Mouse (Mus musculus) right cerebral cortex, postnatal 25 days (tissue): ENCODE data around the gene Lsg1.

ENCODE experiments used
- DNase-seq: peaks from one replicate; pipeline ENCODE4 v3.0.0; 2022

The Lsg1 gene

DNA sequence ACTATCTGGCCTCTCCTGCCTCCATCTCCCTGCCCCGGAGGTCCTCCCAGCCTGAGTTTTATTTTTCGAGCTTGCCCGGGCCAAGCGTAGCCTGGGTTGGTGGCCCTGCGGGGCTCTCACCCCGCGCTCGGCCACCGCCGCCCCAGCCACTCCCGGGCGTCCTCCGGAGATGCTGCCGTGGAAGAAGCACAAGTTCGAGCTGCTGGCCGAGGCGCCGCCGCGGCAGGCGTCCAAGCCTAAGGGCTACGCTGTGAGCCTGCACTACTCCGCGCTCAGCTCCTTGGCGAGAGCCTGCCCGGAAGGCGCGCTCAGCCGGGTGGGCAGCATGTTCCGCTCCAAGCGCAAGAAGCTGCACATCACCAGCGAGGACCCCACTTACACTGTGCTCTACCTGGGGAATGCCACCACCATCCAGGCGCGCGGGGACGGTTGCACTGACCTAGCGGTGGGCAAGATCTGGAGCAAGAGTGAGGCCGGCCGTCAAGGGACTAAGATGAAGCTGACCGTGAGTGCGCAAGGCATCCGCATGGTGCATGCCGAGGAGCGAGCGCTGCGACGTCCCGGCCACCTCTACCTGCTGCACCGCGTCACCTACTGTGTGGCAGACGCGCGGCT, 13.1 kb upstream of the Lsg1 start:
- DNase-seq = peak; percentile 67

DNA sequence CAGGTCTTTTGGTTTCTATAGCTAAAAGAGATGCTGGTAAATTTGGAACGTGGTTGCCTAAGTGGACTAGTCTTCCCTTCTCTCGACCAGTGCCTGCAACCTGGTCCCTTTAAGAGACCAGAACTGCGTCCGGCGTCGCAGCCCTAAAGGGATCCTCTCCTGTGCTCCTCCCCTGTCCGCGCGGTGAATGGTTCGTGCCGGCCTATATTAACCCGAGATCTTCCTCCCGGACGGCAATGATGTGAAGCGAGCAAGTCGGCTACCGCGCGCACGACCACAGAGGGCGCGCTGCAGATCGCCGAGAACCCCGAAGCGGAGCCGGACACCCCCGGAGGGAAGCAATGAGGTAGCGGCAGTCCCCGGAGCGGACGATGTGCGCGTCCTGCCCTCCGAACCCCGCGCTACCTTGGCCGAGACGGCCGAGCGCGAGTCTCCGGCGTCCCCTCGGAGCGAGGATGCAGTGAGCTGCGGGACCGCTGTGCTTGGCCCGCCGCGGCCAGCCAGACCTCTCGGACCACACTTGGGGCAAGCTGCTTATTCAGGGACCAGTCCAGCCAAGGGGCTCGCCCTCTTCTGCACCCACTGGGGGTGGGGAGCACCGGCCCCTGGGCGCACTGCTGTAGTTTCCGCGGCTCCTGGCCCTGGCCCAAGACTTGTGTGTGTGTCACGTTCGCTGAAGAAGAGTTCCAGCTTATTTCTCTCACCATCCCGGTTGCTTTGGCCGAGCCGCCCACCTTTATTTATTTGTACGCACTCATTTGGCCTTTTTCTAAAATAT, 12.3 kb upstream of the Lsg1 start, which contains the start of gene Fam43a:
Gene Fam43a (plus strand): TSS at position 233 of the 778 bp plus-strand sequence.
- peak; percentile 84 for DNase-seq

DNA sequence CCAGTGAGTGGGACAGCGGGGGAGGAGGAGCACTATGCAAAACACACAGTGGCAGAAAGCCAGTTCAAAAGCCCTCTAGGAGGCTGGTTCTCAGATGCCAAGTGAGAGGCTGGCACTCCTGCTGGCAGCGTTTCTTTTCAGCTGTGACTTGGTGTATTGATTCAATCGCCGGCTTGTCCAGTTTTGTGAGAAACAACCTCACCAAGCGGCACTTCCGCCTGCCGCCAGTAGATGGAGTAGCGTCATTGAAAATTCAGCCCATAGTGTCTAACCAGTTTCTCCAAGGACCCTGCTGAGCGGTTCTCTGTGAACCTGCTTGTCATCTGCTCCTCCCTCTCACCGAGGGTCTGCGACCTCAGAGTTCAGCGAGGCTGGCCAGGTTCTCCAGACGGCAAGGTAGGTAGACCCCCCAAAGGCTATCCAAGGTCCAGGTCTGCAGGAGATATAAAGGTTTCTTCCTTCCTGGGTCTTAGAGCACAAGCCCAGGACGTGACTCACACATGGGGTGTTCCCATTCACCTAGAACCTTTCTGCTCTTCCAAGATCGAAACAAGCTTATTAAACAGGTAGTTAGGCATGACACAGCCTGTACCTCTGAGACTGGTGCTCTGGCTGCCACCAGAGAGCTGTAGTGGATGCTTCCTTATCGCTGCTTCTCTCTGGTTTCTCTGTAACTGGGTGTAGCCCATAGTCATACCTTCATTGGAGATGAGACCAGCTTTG, 9.7 kb upstream of the Lsg1 start:
- peak; percentile 89 for DNase-seq

DNA sequence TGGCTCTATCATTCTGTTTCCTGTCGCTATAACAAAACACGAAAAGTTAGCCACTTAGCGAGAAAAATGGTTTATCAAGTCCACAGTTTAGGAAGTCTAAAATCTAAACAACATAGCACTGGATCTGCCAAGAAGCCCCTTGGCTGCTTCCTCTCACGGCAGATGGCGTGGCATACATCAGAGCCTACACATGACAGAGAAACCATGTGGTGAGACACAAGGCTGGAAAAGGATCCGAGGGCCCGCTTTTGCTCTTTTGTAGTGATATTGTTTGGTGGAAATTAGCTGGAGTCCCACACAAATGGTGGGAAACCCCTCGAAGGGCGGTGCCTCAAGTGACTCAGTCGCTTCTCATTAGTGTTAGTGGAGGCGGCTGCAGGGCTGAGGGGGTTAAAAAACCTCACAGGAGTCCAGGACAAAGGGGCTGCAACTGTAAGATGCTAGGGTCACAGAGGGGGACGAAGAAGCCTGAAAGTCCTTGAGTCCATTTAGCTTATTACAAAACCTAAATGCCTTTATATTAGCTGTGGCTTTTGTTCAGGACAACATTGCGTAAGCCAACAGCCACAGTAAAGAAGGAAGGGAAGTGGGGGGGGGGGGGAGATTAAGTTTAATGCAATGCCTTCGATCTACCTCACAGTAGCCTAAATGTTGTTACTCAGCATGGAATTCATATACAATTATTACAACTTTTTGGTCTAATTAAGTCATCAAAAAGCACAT, 8.6 kb upstream of the Lsg1 start:
- peak; percentile 28 for DNase-seq

DNA sequence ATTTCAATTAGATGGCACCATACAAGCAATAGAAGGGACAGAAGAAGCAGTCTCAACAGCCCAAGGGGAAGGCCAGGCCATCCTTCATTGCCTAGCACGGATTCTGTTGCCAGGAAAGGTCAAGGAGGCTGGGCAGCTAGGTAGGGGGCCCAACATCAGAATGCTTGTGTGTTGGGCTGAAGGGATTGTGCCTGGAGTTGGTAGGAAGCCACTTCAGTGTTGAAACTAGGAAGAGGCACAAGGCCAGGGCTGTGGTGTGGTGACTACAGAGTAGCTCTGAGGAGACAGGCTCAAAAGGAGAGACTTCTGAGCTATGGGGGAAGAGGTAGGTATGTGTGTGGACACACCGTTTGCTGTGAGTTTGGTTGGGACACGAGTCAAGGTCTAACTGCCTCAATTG, 8.0 kb upstream of the Lsg1 start:
- no peak for DNase-seq

DNA sequence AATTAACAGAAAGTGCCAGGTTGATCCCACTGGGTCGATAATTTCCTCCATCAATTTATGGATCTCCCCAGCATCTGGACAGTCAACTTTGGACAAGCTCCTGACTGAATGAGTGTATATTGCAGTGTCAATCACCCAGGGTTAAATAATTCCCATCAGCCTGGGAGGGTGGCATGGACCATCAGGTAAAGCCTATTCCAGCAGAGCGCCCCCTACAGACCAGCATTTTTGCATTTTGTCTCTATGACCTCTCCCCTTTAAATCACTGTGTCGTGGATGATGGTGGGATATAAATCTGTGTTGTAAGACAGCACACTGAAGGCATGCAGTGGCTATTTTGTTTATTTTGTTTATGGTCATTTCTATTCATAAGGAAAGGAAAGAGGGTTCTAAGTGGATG, 4.6 kb upstream of the Lsg1 start:
- DNase-seq = no peak

DNA sequence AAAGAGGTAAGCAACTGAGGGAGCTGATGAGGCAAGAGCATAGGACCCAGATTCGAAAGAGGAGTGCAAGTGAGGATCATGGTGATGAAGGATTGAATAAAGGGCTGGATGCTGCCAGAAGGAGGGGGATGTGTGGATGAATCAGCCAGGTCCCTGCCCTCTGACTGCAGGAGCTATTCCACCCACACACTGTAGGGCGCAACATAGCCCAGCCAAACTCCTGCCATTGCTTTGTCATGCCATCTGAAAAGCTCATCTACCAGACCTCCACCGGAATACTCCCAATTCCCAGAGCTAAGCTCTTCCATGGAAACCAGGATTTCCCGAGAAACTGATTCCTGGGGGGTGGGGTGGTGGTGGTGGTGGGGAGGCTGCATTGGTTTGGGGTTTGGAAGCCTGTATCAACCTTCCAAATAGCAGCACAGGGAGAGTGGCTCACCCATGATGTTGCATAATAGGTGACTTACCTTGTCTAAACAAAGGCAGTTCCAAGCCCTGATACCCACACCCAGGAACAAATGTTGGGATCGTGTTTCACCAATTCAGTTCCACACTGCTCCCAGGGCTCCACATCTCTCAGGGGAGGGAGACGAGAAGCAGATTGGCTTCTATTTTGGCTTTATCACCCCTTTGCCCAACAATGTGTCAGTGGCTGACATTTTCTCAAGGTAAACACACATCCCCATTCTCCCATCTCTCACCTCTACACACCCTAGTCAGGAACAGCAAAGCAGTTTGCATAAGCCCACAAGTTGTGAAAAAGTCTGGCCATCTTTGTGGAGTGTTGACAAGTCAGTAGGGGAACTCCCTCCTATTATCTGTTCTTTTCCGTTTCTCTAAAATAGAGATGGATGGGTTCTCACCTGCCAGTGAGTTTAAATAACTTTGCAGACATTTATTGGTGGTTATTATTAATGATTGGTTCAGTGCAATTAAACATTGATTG, 3.1 kb upstream of the Lsg1 start:
- DNase-seq = no peak

DNA sequence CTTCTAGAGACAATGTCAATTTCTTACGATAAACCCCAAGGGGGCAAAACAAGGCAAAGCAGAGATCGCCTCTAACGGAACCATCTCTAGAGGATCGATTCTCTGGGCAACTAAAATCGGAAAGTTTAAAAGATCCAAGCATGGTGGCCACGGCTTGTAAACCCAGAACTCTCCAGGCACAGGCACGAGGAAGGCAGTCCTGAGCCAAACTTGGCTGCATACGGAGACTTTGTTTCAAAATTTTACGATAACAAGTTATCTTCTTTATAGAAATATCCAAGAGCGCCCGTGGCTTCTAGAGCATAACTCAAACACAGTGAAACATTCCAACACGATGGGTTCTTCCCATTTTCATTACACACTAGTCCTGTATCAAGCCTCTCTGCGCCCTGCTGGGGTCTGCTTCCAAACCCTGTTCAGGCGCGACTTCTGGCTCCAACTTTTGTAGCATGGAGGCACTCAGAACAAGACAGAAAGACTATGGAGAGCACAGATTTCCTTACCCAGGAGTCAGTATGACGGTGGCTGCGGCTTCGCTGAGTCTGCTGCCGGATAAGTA, 378 bp downstream of the Lsg1 start:
- no peak for DNase-seq

DNA sequence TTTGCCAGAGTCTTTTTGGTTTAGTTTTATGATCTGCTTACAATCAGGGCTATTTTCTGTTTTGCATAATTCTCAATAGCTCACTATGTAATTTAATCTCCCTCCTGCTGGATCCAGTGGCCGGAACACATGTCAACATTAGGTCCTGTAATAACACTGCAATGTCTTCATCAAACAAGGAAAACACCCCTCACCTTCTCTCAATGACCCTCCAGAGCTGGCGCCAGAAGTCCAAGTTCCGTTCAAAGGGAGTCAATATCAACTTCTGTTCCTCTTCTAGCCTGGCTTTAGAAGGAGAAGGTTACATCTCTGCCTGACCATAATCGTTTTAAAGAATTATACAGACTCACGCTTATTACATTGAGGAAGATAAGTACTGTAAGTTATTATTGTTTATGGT, 6.6 kb downstream of the Lsg1 start:
- DNase-seq = no peak

DNA sequence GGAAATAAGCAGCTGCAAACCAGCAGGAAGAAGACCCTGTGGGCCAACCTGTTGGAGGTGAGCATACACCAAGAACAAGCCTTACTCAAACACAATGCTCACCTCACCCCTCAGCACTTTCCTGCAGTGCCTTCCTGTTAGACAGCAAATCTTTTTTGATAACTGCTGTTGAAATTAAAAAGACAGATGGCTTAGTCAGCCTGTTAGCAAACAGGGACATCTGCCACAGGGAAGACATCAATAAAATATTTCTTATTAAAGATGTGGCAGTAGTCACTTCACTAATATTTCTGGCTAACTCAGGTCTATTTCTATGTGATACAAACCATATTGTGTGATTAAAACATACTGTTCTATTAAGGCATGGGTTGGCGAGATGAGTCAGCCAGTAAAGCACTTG, 11.0 kb downstream of the Lsg1 start:
- no peak for DNase-seq

DNA sequence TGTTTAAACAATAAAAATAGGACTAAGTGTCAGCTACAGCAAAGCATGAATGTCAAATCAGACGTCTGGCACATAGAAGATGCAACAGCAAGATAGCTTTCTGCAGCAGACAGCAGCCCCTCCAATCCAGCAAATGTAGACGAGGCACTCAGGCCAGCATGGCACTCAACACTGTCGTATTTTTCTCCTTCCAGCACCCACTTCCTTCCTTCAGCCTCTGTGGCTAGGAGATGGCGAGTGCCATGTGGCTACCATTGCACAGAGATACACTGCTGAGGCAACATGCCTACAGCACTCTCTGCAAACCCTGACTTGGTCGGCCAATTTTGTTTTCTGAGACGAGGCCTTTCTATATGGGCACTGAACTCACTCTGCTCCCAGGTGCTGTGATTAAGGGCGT, 11.6 kb downstream of the Lsg1 start:
- DNase-seq = no peak

DNA sequence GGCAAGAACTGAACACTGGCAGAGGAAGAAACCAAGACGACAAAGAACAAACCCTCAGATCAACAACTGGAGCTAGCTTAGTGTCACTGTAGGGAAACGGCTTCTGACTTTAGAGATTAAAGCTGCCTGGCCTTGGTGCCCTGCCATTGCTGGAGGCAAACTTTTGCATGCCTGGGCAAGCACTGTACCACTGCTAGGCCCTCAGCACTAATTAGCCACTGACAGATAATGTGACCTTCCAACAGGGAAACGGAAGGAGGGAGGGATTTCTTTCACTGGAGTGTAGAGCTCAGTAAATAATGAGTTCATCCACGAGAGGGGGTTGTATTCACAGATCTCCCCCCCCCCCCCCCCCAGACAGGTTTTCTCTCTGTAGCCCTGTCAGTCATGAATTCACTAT, 15.2 kb downstream of the Lsg1 start:
- no peak for DNase-seq

DNA sequence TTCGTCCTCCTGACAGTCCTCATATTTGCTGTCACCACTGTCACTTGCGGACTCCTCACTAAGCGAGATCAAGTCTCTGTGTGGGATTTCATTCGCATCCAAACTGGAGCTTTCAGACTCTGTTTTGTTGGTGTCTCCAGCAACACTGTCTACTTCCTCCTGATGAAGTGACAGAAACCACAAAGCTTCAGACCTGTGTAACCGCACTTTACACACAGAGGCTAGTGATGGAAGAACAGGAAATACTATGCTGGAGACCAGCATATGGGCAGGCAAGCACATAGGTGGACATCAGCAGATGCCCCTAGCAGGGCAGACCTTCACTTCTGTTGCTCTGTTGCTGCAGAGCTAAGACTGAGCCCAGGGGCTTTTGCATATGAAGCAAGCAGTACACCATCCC, 16.0 kb downstream of the Lsg1 start:
- DNase-seq = no peak

DNA sequence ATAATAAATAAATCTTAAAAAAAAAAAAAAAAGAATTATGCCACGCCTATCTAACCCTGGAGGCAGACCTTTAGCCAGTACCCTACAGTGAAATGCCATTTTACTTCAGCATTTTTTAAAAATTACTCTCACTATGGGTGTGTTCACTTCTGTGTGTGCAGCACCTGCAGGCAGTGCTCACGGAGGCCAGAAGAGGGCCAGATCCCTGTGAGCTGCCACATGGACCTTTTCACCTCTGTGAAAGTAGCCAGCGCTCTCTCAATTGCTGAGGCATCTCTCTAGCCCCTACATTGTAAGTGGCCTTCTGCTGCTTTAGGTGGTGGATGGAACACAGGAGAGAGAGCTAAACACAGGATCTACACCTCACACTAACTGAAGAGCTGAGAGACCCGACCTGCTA, 17.2 kb downstream of the Lsg1 start:
- DNase-seq = no peak

DNA sequence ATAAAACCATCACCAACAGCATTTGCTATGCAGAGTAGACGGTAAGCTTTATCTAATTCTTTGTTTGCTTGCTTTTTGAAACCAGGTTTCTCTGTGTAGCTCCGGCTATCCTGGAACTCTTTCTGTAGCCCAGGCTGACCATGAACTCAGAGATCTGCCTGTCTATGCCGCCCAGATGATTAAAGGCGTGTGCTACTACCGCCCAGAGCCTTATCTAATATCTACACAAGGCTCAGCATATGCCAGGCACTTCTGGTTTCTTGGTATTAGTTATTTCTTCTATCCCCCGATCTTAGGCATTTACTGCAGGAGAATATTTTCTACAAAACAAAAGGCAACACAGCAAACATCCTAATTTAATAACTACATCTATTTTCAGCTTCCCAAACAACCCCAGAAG, 21.8 kb downstream of the Lsg1 start:
- no peak for DNase-seq

DNA sequence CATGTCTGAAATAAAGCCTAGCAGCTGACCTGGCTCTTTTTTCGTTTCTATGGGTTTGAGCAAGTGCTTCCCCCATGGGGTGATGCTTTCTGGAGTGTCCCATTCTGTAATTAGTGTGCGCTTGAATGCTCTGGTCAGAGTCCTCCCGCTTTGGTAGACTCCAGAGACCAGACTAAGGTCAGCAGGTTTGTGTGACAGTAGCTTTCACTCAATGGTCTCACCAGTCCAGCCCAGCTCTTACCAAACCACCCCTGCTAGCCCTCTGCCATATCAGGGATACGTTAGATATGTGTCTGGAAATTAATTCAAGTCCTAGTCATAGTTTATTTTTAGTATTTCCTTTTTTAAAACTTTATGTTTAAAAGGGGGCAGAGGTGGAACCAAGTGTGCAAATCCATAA, 26.8 kb downstream of the Lsg1 start:
- no peak for DNase-seq

DNA sequence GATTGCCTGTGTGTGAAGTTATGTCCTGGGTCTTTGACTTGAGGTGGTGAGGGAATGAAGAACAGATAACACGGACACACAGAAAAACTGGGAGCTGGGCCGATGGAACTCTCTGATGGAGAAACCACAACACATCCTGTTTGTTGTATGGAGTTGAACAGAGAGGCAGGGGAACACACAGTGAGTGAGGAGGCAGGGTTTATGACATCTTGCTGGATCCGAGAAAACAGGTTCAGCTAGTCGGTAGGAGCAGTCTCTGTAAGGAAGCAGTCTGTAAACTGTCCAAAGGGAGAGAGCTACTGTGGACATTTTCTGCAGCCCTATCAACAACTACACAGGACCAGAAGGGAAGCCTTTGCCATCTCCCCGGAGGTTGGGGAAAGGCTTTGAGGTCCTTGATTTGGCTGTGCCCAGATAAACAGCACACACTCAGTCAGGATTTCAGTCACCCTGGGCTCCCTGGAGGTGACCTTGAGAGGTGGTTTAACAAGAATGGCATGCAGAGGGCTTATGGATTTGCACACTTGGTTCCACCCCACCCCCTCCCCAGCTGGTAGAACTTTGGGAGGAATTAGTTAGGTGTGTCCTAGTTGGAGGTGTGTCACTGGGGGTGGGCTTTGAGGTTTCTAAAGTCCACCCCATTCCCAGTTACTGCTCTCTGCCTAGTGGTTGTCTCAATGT, 27.9 kb downstream of the Lsg1 start:
- no peak for DNase-seq

DNA sequence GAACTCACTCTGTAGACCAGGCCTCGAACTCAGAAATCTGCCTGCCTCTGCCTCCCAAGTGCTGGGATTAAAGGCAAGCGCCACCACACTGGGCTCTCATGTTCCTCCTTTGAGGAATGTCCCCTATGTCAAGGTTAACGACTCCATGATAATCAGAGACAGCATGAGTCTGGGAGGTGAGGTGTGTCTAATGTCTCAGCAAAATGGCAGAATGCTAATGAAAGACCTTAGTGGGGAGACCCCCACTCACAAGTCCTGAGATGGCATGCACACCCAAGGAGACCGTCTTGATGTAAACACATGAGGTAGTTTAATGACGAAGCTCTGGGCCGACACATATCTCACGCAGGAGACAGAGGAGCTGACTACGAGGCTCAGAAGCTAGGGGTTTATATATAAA, 33.3 kb downstream of the Lsg1 start:
- DNase-seq = no peak

DNA sequence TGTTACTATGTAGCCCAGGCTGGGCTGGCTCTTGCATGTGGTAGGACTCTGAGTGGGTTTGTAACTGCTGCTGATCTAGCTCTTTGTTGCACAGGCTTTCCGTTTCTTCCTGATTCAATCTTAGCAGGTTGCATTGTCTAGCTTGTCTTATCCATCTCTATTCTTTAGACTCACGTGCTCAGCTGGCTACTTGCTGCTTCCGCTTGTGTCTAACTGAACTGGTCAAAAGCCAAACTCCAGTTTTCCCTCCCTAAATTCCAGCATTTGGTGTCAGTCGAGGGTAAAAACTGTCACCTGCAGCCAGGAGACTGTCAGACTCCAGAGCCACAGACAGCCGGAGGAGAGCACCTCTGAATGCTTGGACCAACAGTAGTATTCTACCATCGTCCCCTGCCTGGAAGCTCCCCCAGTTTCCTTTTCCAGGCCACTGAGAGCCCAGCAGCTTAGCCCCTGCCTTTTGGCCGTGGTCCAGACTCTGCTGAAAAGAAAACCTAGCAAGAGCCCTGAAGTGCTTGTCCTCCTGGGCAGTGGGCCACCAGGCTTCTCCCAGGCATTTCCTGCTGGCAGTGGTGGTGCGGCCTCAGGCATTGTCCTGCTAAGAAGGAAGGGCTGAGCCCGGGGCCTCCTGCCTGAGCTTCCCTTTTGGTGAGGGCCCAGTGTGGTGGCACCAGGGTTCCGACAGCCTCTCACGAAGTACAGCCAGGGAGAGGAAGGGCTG, 34.6 kb downstream of the Lsg1 start:
- peak; percentile 71 for DNase-seq

DNA sequence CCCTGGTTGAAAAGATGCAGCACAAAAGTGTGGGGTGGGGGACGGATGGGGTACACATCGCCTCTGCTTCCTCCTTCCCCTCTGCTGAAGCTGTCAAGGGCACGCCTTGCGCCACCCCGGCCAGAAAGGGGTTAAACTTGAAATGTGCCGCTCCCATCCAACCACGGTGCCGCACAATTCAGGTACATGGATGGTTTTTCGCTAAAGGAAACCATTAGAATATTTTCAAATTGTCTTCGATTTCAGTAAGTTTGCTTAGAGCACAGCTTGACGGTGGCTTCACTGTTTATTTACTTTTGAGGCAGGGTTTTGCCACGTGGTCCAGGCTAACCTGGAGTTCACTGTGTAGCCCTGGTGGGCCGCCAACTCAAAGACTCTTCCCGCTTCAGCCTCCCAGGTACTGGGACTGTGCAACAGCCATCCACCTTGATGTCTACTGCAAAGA, 36.6 kb downstream of the Lsg1 start, which contains the start of gene Tmem44:
Gene Tmem44 (minus strand): TSS at position 95 of the 445 bp plus-strand sequence.
- no peak for DNase-seq
